Mouse (Mus musculus) left cerebral cortex, adult 18-20 months (tissue): ENCODE data around the gene Gm5767. TPM values are rescaled to one million over a fixed set of nuclear protein-coding genes. Genes with fewer than 3 reads are reported as not detected.

ENCODE experiments used
- DNase-seq, 2 experiments: peaks; one replicate each; pipeline ENCODE4 v3.0.0; 2021 to 2022; ENCODE audit warnings: low spot score in 2 of 2, mixed read lengths in 1 of 2
- long read RNA-seq, 2 experiments: library from polyadenylated mRNA; stranded (forward); transcript quantifications; one replicate each; pipeline ENCODE4 v2.0.0; 2021
- total RNA-seq, 2 experiments: library from RNA; stranded (reverse); gene quantifications; 2 replicates each; pipeline ENCODE4 v1.2.3; 2021

Gene Gm5767
- not detected for total RNA-seq
- long read RNA-seq, experiment 1, result 0 reads
- long read RNA-seq, experiment 2, result 0 reads

- DNase-seq, result no peak
Observed at GRCm38 (mm10) chr16:8680470-8680869, at the start of gene Gm5767. TSS of gene Gm5767 (plus strand) at chr16:8680770.

GRCm38 (mm10) chr16:8631428-8631827 is 49.1 kb upstream of the Gm5767 start:
- no peak for DNase-seq

GRCm38 (mm10) chr16:8636867-8637216 is 43.7 kb upstream of the Gm5767 start:
- DNase-seq, result no peak

- peak; percentile 74 to 82 for DNase-seq
Observed at GRCm38 (mm10) chr16:8637217-8638051, 43.1 kb upstream of the Gm5767 start, which contains the start of the genes Pmm2 and Tmem186. TSS of gene Pmm2 (plus strand) at chr16:8637674. TSS of gene Tmem186 (minus strand) at chr16:8637712.

- DNase-seq, result no peak
Observed at GRCm38 (mm10) chr16:8638131-8638530, 42.4 kb upstream of the Gm5767 start.

GRCm38 (mm10) chr16:8639466-8640191 is 40.9 kb upstream of the Gm5767 start:
- DNase-seq, result no peak

GRCm38 (mm10) chr16:8643855-8644254 is 36.7 kb upstream of the Gm5767 start:
- DNase-seq, result peak; percentile 24 to 37

- no peak for DNase-seq
Observed at GRCm38 (mm10) chr16:8645546-8645945, 35.0 kb upstream of the Gm5767 start.

GRCm38 (mm10) chr16:8650007-8650406 is 30.6 kb upstream of the Gm5767 start:
- no peak for DNase-seq

- no peak for DNase-seq
Observed at GRCm38 (mm10) chr16:8655108-8655507, 25.5 kb upstream of the Gm5767 start.

- no peak for DNase-seq
Observed at GRCm38 (mm10) chr16:8655599-8655998, 25.0 kb upstream of the Gm5767 start.

- no peak for DNase-seq
Observed at GRCm38 (mm10) chr16:8656256-8656655, 24.3 kb upstream of the Gm5767 start.

GRCm38 (mm10) chr16:8658349-8658748 is 22.2 kb upstream of the Gm5767 start:
- no peak for DNase-seq

GRCm38 (mm10) chr16:8658764-8659163 is 21.8 kb upstream of the Gm5767 start:
- DNase-seq, result no peak

- DNase-seq, result no peak
Observed at GRCm38 (mm10) chr16:8663022-8663421, 17.5 kb upstream of the Gm5767 start.

GRCm38 (mm10) chr16:8663606-8664539 is 16.7 kb upstream of the Gm5767 start:
- no peak for DNase-seq

GRCm38 (mm10) chr16:8665367-8665766 is 15.2 kb upstream of the Gm5767 start:
- no peak for DNase-seq

- DNase-seq, result no peak
Observed at GRCm38 (mm10) chr16:8666452-8666851, 14.1 kb upstream of the Gm5767 start.

- no peak for DNase-seq
Observed at GRCm38 (mm10) chr16:8667261-8667660, 13.3 kb upstream of the Gm5767 start.

GRCm38 (mm10) chr16:8667814-8668213 is 12.8 kb upstream of the Gm5767 start:
- DNase-seq, result no peak

GRCm38 (mm10) chr16:8668386-8668785 is 12.2 kb upstream of the Gm5767 start:
- no peak for DNase-seq
